Mouse (Mus musculus) activated CD4-positive, CD25-positive, alpha-beta regulatory T cell (primary cell): ENCODE results near the gene Dmac1. TPM values are rescaled to one million over a fixed set of nuclear protein-coding genes. Genes with fewer than 3 reads are reported as not detected.

Experiments
- polyA plus RNA-seq, 2 experiments: library from polyadenylated mRNA; unstranded; fragments of 100-300 nt; shearing (Covaris generic); gene quantifications; one replicate each; pipeline ENCODE4 v1.2.1; 2017

Gene Dmac1
- 10 to 100 TPM; 76.2 to 86.3 TPM for polyA plus RNA-seq

DNA sequence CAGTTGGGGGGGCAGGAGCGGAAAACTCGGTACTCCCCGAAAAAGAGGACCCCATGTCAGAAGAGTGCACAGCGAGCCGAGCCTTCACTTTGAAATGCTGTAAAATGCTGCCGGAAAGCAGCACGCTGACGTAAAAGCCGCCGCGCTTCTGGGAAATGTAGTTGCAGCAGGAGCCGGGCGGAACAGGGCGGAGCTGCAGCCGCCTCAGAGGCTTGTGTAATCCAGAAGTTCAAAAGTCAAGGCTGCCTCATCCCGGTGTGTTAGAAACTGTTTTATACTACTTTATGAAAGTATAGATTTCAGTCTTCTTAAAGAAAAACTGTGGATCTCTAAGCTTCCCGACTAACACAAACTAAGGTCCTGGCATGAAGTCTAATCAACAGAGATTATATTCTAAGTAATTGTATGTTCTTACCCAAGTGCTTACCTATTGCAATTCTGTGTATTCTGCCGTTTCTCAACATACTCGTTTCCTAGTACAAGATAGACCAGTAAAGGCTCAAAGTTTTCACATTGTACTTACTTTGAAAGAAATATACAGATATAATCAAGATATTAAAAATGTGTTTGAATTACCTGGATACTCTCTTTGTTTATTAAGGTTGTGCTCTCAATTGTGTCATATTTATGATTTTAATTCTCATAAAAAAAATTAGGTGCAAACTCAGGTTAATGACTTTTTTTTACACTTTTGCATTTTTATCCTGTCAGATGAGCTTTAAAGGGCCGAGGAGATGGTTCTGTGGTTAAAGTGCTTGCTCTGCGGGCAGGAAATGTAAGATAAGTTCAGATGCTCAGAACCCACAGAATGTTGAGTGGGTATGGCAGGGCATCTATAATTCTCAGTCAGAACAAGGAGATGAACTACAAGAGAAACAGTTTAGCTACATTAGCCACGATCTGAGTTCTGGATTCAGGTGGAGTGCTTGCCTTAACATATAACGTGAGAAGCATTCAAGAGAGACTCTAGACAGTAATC lies at the start of gene Dmac1:
Gene Dmac1 (minus strand): TSS at position 109 of the 979 bp plus-strand sequence.

